Mouse (Mus musculus): ENCODE data around the gene Zbtb4. TPM values are rescaled to one million over a fixed set of nuclear protein-coding genes. Genes with fewer than 3 reads are reported as not detected.
A peak's percentile ranks its signal among the peaks of the same experiment; 100 is the strongest.

Gene Zbtb4
- polyA plus RNA-seq, 1 experiment from 2014 or later, result 5.2 TPM

GRCm38 (mm10) chr11:69754233-69754632, 11.5 kb upstream of the Zbtb4 start:
- Histone ChIP-seq H3K36me3 (no peaks in the 10 kb centered on the region), H3K4me2 (peak overlapping the region; percentile 79), H3K9me3 (no peaks in the 10 kb centered on the region), H3K4me1 (replicated peaks) (peaks cover 40% of the 10 kb centered on the region), H3K27me3 (no peaks in the 10 kb centered on the region), H3K4me3 (0 out of 2 replicates have a peak overlapping the region, but pooled peaks have one; percentile 5), H3K9ac (no peak overlapping the region), H3K27ac (replicated peaks) (no peak overlapping the region)
- 90% methylated on average over 5 of the region's 5 CpGs for WGBS
- no peak for ATAC-seq (ENCODE audit: low FRiP score, low read depth)

GRCm38 (mm10) chr11:69754701-69755100, 11.0 kb upstream of the Zbtb4 start:
- no peak overlapping the region for H3K9ac ChIP-seq
- H3K36me3 ChIP-seq, result no peaks in the 10 kb centered on the region
- 0 out of 2 replicates have a peak overlapping the region, but pooled peaks have one; percentile 5 for H3K4me3 ChIP-seq
- peak overlapping the region; percentile 79 for H3K4me2 ChIP-seq
- 61% methylated on average over 3 of the region's 3 CpGs for WGBS
- no peaks in the 10 kb centered on the region for H3K27me3 ChIP-seq
- H3K4me1 ChIP-seq (replicated peaks), result peaks cover 43% of the 10 kb centered on the region
- H3K9me3 ChIP-seq, result no peaks in the 10 kb centered on the region
- H3K27ac ChIP-seq (replicated peaks), result no peak overlapping the region
- no peak for ATAC-seq (ENCODE audit: low FRiP score, low read depth)

- peak overlapping the region; percentile 97 for H3K27ac ChIP-seq (replicated peaks)
- H3K27me3 ChIP-seq, result no peaks in the 10 kb centered on the region
- no peaks in the 10 kb centered on the region for H3K9me3 ChIP-seq
- peak overlapping the region; percentile 66 for H3K9ac ChIP-seq
- 42% methylated on average over 9 of the region's 9 CpGs for WGBS
- H3K36me3 ChIP-seq, result no peaks in the 10 kb centered on the region
- H3K4me1 ChIP-seq (replicated peaks), result peaks cover 55% of the 10 kb centered on the region
- H3K4me2 ChIP-seq, result peak overlapping the region; percentile 79
- peak overlapping the region; percentile 46 for H3K4me3 ChIP-seq
- no peak for ATAC-seq (ENCODE audit: low FRiP score, low read depth)
Measured at GRCm38 (mm10) chr11:69757303-69758089, 8.2 kb upstream of the Zbtb4 start.

- H3K27ac ChIP-seq (replicated peaks), result peak overlapping the region; percentile 97
- no peaks in the 10 kb centered on the region for H3K9me3 ChIP-seq
- peak; percentile 83 for ATAC-seq (ENCODE audit: low FRiP score, low read depth)
- no peaks in the 10 kb centered on the region for H3K27me3 ChIP-seq
- H3K4me1 ChIP-seq (replicated peaks), result peaks cover 55% of the 10 kb centered on the region
- H3K36me3 ChIP-seq, result no peaks in the 10 kb centered on the region
- H3K4me3 ChIP-seq, result peak overlapping the region; percentile 46
- peak overlapping the region; percentile 66 for H3K9ac ChIP-seq
- peak overlapping the region; percentile 79 for H3K4me2 ChIP-seq
- under 1% methylated on average over 23 of the region's 26 CpGs for WGBS
Measured at GRCm38 (mm10) chr11:69758090-69758456, 7.6 kb upstream of the Zbtb4 start.

GRCm38 (mm10) chr11:69758478-69758970, 7.2 kb upstream of the Zbtb4 start, which contains the start of gene Polr2a:
Gene Polr2a, minus strand, starts transcription at chr11:69758637.
- H3K4me1 ChIP-seq (replicated peaks), result peaks cover 55% of the 10 kb centered on the region
- H3K9ac ChIP-seq, result peak within 1 kb of the TSS; percentile 66
- no peaks in the 10 kb centered on the region for H3K36me3 ChIP-seq
- no peaks in the 10 kb centered on the region for H3K27me3 ChIP-seq
- peak within 1 kb of the TSS; percentile 97 for H3K27ac ChIP-seq (replicated peaks)
- ATAC-seq (ENCODE audit: low FRiP score, low read depth), result peak; percentile 93
- WGBS, result under 1% methylated on average over 25 of the region's 36 CpGs
- peak within 1 kb of the TSS; percentile 46 for H3K4me3 ChIP-seq
- no peaks in the 10 kb centered on the region for H3K9me3 ChIP-seq
- H3K4me2 ChIP-seq, result peak within 1 kb of the TSS; percentile 79

GRCm38 (mm10) chr11:69758971-69759721, 6.6 kb upstream of the Zbtb4 start:
- Histone ChIP-seq H3K9me3 (no peaks in the 10 kb centered on the region), H3K27ac (replicated peaks) (peak overlapping the region; percentile 97), H3K4me3 (peak overlapping the region; percentile 46), H3K36me3 (no peaks in the 10 kb centered on the region), H3K9ac (peak overlapping the region; percentile 62), H3K4me1 (replicated peaks) (peaks cover 49% of the 10 kb centered on the region), H3K27me3 (no peaks in the 10 kb centered on the region), H3K4me2 (peak overlapping the region; percentile 79)
- WGBS, result under 1% methylated on average over 37 of the region's 37 CpGs
- ATAC-seq (ENCODE audit: low FRiP score, low read depth), result peak; percentile 91

DNA sequence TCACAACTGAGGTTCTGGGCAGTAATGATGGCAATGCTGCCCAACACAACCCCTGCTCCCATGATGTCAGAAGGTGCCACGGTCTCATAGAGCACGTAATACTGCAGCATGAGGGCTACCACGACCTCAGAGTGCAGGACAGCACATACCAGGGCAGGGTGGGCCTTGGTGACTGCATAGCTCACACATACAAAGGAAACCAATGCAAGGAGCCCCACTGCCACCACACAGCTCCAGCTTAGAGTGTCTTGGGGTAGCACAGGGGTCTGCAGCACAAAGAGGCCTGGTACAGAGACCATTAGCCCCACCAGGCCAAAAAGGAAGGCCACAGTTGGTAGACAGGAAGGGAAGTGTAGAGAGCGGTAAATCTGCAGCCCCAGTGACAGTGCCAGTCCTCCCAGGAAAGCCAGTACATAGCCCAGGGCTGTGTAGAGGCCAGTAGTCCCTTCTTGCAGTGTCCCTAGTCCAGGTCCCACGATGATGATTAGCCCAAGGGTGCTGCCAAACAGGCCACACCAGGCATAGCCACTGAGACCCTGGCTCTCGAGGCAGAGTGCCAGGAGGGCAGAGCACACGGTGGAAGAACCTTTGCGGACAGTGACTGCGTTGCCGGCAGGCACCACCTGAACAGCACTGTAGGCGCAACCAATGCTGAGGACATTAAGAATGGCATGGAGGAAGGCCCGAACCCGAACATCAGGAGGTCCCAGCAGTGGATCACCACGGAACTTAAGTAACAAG, 5.4 kb upstream of the Zbtb4 start:
- peak overlapping the region; percentile 79 for H3K4me2 ChIP-seq
- H3K27me3 ChIP-seq, result no peaks in the 10 kb centered on the region
- H3K4me1 ChIP-seq (replicated peaks), result peaks cover 43% of the 10 kb centered on the region
- ATAC-seq (ENCODE audit: low FRiP score, low read depth), result no peak
- H3K9ac ChIP-seq, result peak overlapping the region; percentile 62
- peak overlapping the region; percentile 46 for H3K4me3 ChIP-seq
- peak overlapping the region; percentile 97 for H3K27ac ChIP-seq (replicated peaks)
- 77% methylated on average over 14 of the region's 14 CpGs for WGBS
- no peaks in the 10 kb centered on the region for H3K36me3 ChIP-seq
- H3K9me3 ChIP-seq, result no peaks in the 10 kb centered on the region

GRCm38 (mm10) chr11:69760901-69761200, 4.9 kb upstream of the Zbtb4 start:
- no peak for ATAC-seq (ENCODE audit: low FRiP score, low read depth)
- no peak overlapping the region for H3K9ac ChIP-seq

GRCm38 (mm10) chr11:69761868-69762267, 3.8 kb upstream of the Zbtb4 start, which contains the start of gene Slc35g3:
Gene Slc35g3, minus strand, starts transcription at chr11:69761968.
- 79% methylated on average over 1 of the region's 1 CpGs for WGBS
- ATAC-seq (ENCODE audit: low FRiP score, low read depth), result no peak
- H3K27me3 ChIP-seq, result no peaks in the 10 kb centered on the region
- no peak within 1 kb of the TSS for H3K4me2 ChIP-seq
- H3K4me3 ChIP-seq, result no peak within 1 kb of the TSS
- H3K36me3 ChIP-seq, result no peaks in the 10 kb centered on the region
- peaks cover 33% of the 10 kb centered on the region for H3K4me1 ChIP-seq (replicated peaks)
- H3K27ac ChIP-seq (replicated peaks), result peak within 1 kb of the TSS; percentile 97
- H3K9me3 ChIP-seq, result no peaks in the 10 kb centered on the region
- no peak within 1 kb of the TSS for H3K9ac ChIP-seq

More at GRCm38 (mm10) chr11:69760901-69761200, 4.9 kb upstream of the Zbtb4 start:
- H3K4me3 ChIP-seq, result no peak overlapping the region
- no peaks in the 10 kb centered on the region for H3K27me3 ChIP-seq
- 89% methylated on average over 7 of the region's 7 CpGs for WGBS
- H3K36me3 ChIP-seq, result no peaks in the 10 kb centered on the region
- H3K4me2 ChIP-seq, result no peak overlapping the region
- peak overlapping the region; percentile 97 for H3K27ac ChIP-seq (replicated peaks)
- no peaks in the 10 kb centered on the region for H3K9me3 ChIP-seq
- H3K4me1 ChIP-seq (replicated peaks), result peaks cover 40% of the 10 kb centered on the region

GRCm38 (mm10) chr11:69763551-69763950, 2.2 kb upstream of the Zbtb4 start:
- Histone ChIP-seq H3K36me3 (no peaks in the 10 kb centered on the region), H3K27ac (replicated peaks) (no peak overlapping the region), H3K4me2 (no peak overlapping the region), H3K4me1 (replicated peaks) (peaks cover 39% of the 10 kb centered on the region), H3K9ac (no peak overlapping the region), H3K9me3 (no peaks in the 10 kb centered on the region), H3K27me3 (no peaks in the 10 kb centered on the region), H3K4me3 (no peak overlapping the region)
- 75% methylated on average over 7 of the region's 7 CpGs for WGBS
- ATAC-seq (ENCODE audit: low FRiP score, low read depth), result no peak

- Histone ChIP-seq H3K27me3 (no peaks in the 10 kb centered on the region), H3K27ac (replicated peaks) (peak overlapping the region; percentile 93), H3K9me3 (no peaks in the 10 kb centered on the region), H3K9ac (peak overlapping the region; percentile 97), H3K4me1 (replicated peaks) (peaks cover 24% of the 10 kb centered on the region), H3K36me3 (no peaks in the 10 kb centered on the region), H3K4me2 (peak overlapping the region; percentile 86), H3K4me3 (peak overlapping the region; percentile 94)
- WGBS, result under 1% methylated on average over 31 of the region's 37 CpGs
- ATAC-seq (ENCODE audit: low FRiP score, low read depth), result peak; percentile 88
Measured at GRCm38 (mm10) chr11:69766126-69766609, 456 bp downstream of the Zbtb4 start.
